Comparison of ENCODE assay signal across 7 mouse cellular contexts in the genomic region with DNA sequence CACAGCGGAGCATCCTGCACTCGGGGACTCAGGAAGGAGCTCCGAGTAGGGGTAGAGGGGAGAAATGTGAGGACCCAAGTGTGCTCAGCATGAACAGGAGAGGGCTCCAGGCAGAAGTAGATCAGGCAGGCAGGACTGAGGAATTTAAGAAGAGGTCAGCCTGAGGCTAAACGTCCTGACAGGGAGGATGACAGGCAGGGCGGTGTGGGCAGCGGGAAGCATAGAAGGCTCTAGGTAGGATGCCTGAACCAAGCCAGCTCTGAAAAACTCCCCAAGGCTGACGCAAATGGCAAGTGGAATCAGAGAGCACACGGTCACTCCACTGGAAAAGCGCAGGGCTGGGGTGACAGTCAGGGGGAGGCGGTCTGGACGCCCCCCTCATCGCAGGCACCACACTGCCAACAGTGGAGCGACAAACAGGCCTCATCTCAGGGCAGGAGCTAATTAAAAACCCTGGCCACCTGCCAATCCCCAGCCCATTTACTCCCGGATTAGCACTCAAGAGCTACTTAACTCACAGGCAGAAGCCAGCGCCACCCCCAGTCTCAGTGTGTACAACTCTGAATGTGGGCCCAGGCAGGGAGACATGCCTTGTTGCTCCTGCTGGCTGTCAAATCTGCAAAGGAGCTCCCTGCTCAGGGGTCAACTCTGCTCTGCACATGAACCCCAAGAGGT. TPM values are rescaled to one million over a fixed set of nuclear protein-coding genes. Genes with fewer than 3 reads are reported as not detected.
A peak's percentile ranks its signal among the peaks of the same experiment; 100 is the strongest.
DNase-seq lines count a peak whose midpoint lies in the region; ATAC-seq and TF ChIP-seq lines count a peak whose summit lies in the region.

No protein-coding gene starts in this region.

- H3K4me1 ChIP-seq in heart, embryonic 12.5 days (replicated peaks) = peaks cover 46% of the 10 kb centered on the region
- peaks cover 14% of the 10 kb centered on the region for H3K4me1 ChIP-seq in midbrain, embryonic 16.5 days (ENCODE audit: control insufficient read depth, insufficient read depth, low read length)

- peak; percentile 50 for TF ChIP-seq CTCF in layer of hippocampus, adult 2 months (conservative IDR thresholded peaks at IDR 0.05)

- 20% methylated on average over 15 of the region's 15 CpGs for WGBS in heart, embryonic 12.5 days
- 7% methylated on average over 15 of the region's 15 CpGs for WGBS in midbrain, embryonic 16.5 days

- no peak overlapping the region; the same call in 1 of the 2 replicates for H3K4me3 ChIP-seq in heart, embryonic 12.5 days
- no peak overlapping the region for H3K4me3 ChIP-seq in layer of hippocampus, adult 2 months
- no peak overlapping the region for H3K4me3 ChIP-seq in midbrain, embryonic 16.5 days (ENCODE audit: low read depth, low read length)

- H3K27me3 ChIP-seq in heart, embryonic 12.5 days (replicated peaks) = peaks cover 12% of the 10 kb centered on the region; the same call in 1 of the 2 replicates
- H3K27me3 ChIP-seq in midbrain, embryonic 16.5 days (ENCODE audit: control insufficient read depth, insufficient read depth, low read depth, low read length) = peaks cover 3% of the 10 kb centered on the region; the same call in 1 of the 2 replicates

- H3K9me3 ChIP-seq in heart, embryonic 12.5 days (replicated peaks) = no peaks in the 10 kb centered on the region
- no peaks in the 10 kb centered on the region for H3K9me3 ChIP-seq in midbrain, embryonic 16.5 days (replicated peaks; ENCODE audit: control insufficient read depth, low read length, poor library complexity, severe bottlenecking)

- peak; percentile 75 for ATAC-seq in heart, embryonic 12.5 days (ENCODE audit: insufficient number of reproducible peaks, low FRiP score)
- peak; percentile 72 for ATAC-seq in midbrain, embryonic 16.5 days

- peak; percentile 70 for DNase-seq in Muller cell, postnatal 12 days (ENCODE audit: inconsistent ontology term)
- peak; percentile 60 for DNase-seq in embryo, embryonic 10.5 days (ENCODE audit: low spot score)
- peak; percentile 84 to 88 for DNase-seq in layer of hippocampus, adult 2 months (ENCODE audit: low spot score in 2 of 2)
- DNase-seq in adipocyte (ENCODE audit: low spot score) = no peak
- DNase-seq in spleen, postnatal 14 days (ENCODE audit: low spot score in 2 of 2) = no peak

- H3K36me3 ChIP-seq in heart, embryonic 12.5 days = no peaks in the 10 kb centered on the region
- H3K36me3 ChIP-seq in midbrain, embryonic 16.5 days (ENCODE audit: control insufficient read depth, insufficient read depth, low read length) = no peaks in the 10 kb centered on the region

- peak overlapping the region; percentile 59 for H3K4me2 ChIP-seq in heart, embryonic 12.5 days
- H3K4me2 ChIP-seq in midbrain, embryonic 16.5 days (ENCODE audit: low read length) = peak overlapping the region; percentile 15; the same call in 1 of the 2 replicates

- H3K27ac ChIP-seq in heart, embryonic 12.5 days (ENCODE audit: poor library complexity, severe bottlenecking) = peak overlapping the region; percentile 82
- peak overlapping the region; percentile 48; the same call in 1 of the 2 replicates for H3K27ac ChIP-seq in layer of hippocampus, adult 2 months
- H3K27ac ChIP-seq in midbrain, embryonic 16.5 days (ENCODE audit: low read length) = peak overlapping the region; percentile 13; the same call in 1 of the 2 replicates

- peak overlapping the region; percentile 4; the same call in 1 of the 2 replicates for H3K9ac ChIP-seq in heart, embryonic 12.5 days
- peak overlapping the region; percentile 43 for H3K9ac ChIP-seq in midbrain, embryonic 16.5 days (ENCODE audit: low read depth, low read length)

RNA-seq across cellular contexts. Expression of gene Nfam1, which starts 22.0 kb away (rescaled TPM):
- 1.7 and 1.9 TPM in 2 replicates for polyA plus RNA-seq in heart, embryonic 12.5 days (2016; fragmentation: Nextera tagmentation; extraction: Ambion mirVana)
- 1 to 10 TPM; 1.9 to 2.8 TPM for total RNA-seq in layer of hippocampus, adult 2 months (2021)
- 2.6 and 3.0 TPM in 2 replicates for polyA plus RNA-seq in midbrain, embryonic 16.5 days (2015; fragmentation: Nextera tagmentation; extraction: Ambion mirVana)

RNA-seq across cellular contexts. Expression of gene Tcf20, which starts 23.5 kb away (rescaled TPM):
- 5.4 and 6.4 TPM in 2 replicates for polyA plus RNA-seq in heart, embryonic 12.5 days (2016; fragmentation: Nextera tagmentation; extraction: Ambion mirVana)
- 100 to 1,000 TPM; 219 to 230 TPM for total RNA-seq in layer of hippocampus, adult 2 months (2021)
- polyA plus RNA-seq in midbrain, embryonic 16.5 days (2015; fragmentation: Nextera tagmentation; extraction: Ambion mirVana) = 13.0 and 13.6 TPM in 2 replicates

Comparison
In these comparisons a context has a peak if more than half of its experiments do, and no peak if none do; other contexts are left out.
1. DNase-seq: peak in Muller cell, postnatal 12 days (single experiment), embryo, embryonic 10.5 days (single experiment) and layer of hippocampus, adult 2 months (2 of 2); none in adipocyte (single experiment) and spleen, postnatal 14 days (0 of 2).
2. H3K27ac ChIP-seq: peak in every context shown above with its lines; median percentile 82 in heart, embryonic 12.5 days; 48 in layer of hippocampus, adult 2 months; 13 in midbrain, embryonic 16.5 days.